Mouse (Mus musculus) intestine, embryonic 14.5 days (tissue): ENCODE data around the gene Acsl5. TPM values are rescaled to one million over a fixed set of nuclear protein-coding genes. Genes with fewer than 3 reads are reported as not detected.
A peak's percentile ranks its signal among the peaks of the same experiment; 100 is the strongest.

Experiments
- ATAC-seq: fragments of 200-750 bp; cut with Nextera tagmentation; replicated peaks from 2 replicates; pipeline ENCODE4 v1.8.0; 2017; ENCODE audit warnings: low read depth, moderate number of reproducible peaks, moderate TSS enrichment, moderate library complexity; ENCODE audit not compliant: low FRiP score, low TSS enrichment
- DNase-seq: peaks from one replicate; pipeline ENCODE4 v3.0.0-alpha.2; 2018; ENCODE audit warnings: low spot score
- H3K27ac ChIP-seq: fragments of 300-500 bp; sonication (generic); 2 replicates; pipeline ENCODE4 v1.5.1; 2014; ENCODE audit warnings: low read depth, mild to moderate bottlenecking, control low read depth
- H3K27me3 ChIP-seq: fragments of 300-500 bp; sonication (generic); replicated peaks from 2 replicates; pipeline ENCODE4 v1.6.1; 2014; ENCODE audit warnings: low read length, control low read depth; ENCODE audit not compliant: control insufficient read depth, insufficient read depth
- H3K36me3 ChIP-seq: fragments of 300-500 bp; sonication (generic); 2 replicates; pipeline ENCODE4 v1.6.1; 2014; ENCODE audit warnings: low read length, control low read depth; ENCODE audit not compliant: control insufficient read depth, insufficient read depth
- H3K4me1 ChIP-seq: fragments of 300-500 bp; sonication (generic); replicated peaks from 2 replicates; pipeline ENCODE4 v1.6.1; 2014; ENCODE audit warnings: low read length, control low read depth, mixed read lengths; ENCODE audit not compliant: control insufficient read depth, insufficient read depth
- H3K4me2 ChIP-seq: fragments of 300-500 bp; sonication (generic); 2 replicates; pipeline ENCODE4 v1.6.1; 2014; ENCODE audit warnings: low read length
- H3K4me3 ChIP-seq: fragments of 300-500 bp; sonication (generic); 2 replicates; pipeline ENCODE4 v1.5.1; 2014; ENCODE audit warnings: low read depth, low read length, control low read depth, mixed read lengths
- H3K9ac ChIP-seq: fragments of 300-500 bp; sonication (generic); 2 replicates; pipeline ENCODE4 v1.6.1; 2014; ENCODE audit warnings: mild to moderate bottlenecking, low read length
- H3K9me3 ChIP-seq: fragments of 300-500 bp; sonication (generic); 2 replicates; pipeline ENCODE4 v1.6.1; 2016; ENCODE audit warnings: low read length, control low read depth; ENCODE audit not compliant: control insufficient read depth
- WGBS: fragments of 180-500 bp; shearing (Covaris S2); extraction: QIAGEN DNeasy Blood & Tissue Kit; methylation state at CpG from one replicate; pipeline ENCODE4 v1.1.7; 2014; 5-methylcytosine and 5-hydroxymethylcytosine counted together
- polyA plus RNA-seq: library from polyadenylated mRNA; unstranded; fragments of >200 nt; fragmentation: Nextera tagmentation; extraction: Ambion mirVana; gene quantifications from 2 replicates; pipeline ENCODE4 v1.2.1, GENCODE M21; 2014

Acsl5 gene
- polyA plus RNA-seq, 1 experiment from 2014 or later, result 86.5 TPM

GRCm38 (mm10) chr19:55265269-55265668, 13.5 kb downstream of the Acsl5 start:
- WGBS, result 84% methylated on average over 3 of the region's 3 CpGs
- DNase-seq, result no peak
- no peaks in the 10 kb centered on the region for H3K9me3 ChIP-seq
- ATAC-seq, result no peak
- H3K36me3 ChIP-seq, result no peaks in the 10 kb centered on the region
- no peak overlapping the region for H3K27ac ChIP-seq
- H3K4me1 ChIP-seq, result 0 out of 2 replicates have a peak, but pooled peaks cover 3% of the 10 kb centered on the region
- H3K27me3 ChIP-seq, result no peaks in the 10 kb centered on the region
- H3K4me2 ChIP-seq, result no peak overlapping the region
- no peak overlapping the region for H3K9ac ChIP-seq
- no peak overlapping the region for H3K4me3 ChIP-seq

GRCm38 (mm10) chr19:55266786-55267185, 15.0 kb downstream of the Acsl5 start:
- Histone ChIP-seq H3K27ac (no peak overlapping the region), H3K4me1 (no peaks in the 10 kb centered on the region), H3K9me3 (no peaks in the 10 kb centered on the region), H3K27me3 (no peaks in the 10 kb centered on the region), H3K4me2 (no peak overlapping the region), H3K4me3 (no peak overlapping the region), H3K36me3 (no peaks in the 10 kb centered on the region; the same call in 1 of the 2 replicates), H3K9ac (no peak overlapping the region)
- DNase-seq (no peak), ATAC-seq (no peak)
- WGBS, result 90% methylated on average over 3 of the region's 3 CpGs

- no peak overlapping the region for H3K27ac ChIP-seq
- peaks cover 4% of the 10 kb centered on the region; the same call in 1 of the 2 replicates for H3K36me3 ChIP-seq
- ATAC-seq, result peak; percentile 72
- H3K9me3 ChIP-seq, result no peaks in the 10 kb centered on the region
- no peak for DNase-seq
- H3K4me2 ChIP-seq, result no peak overlapping the region
- WGBS, result 50% methylated on average over 3 of the region's 3 CpGs
- H3K4me1 ChIP-seq, result no peaks in the 10 kb centered on the region
- no peaks in the 10 kb centered on the region for H3K27me3 ChIP-seq
- no peak overlapping the region for H3K4me3 ChIP-seq
- H3K9ac ChIP-seq, result no peak overlapping the region
These were observed 16.4 kb downstream of the Acsl5 start for GRCm38 (mm10) chr19:55268150-55268549.

GRCm38 (mm10) chr19:55269051-55269450, 17.3 kb downstream of the Acsl5 start:
- no peak overlapping the region for H3K27ac ChIP-seq
- DNase-seq, result no peak
- no peaks in the 10 kb centered on the region for H3K9me3 ChIP-seq
- H3K4me2 ChIP-seq, result no peak overlapping the region
- no peak overlapping the region for H3K9ac ChIP-seq
- no peaks in the 10 kb centered on the region for H3K27me3 ChIP-seq
- no peak for ATAC-seq
- H3K4me3 ChIP-seq, result no peak overlapping the region
- no peaks in the 10 kb centered on the region for H3K4me1 ChIP-seq
- peaks cover 8% of the 10 kb centered on the region; the same call in 1 of the 2 replicates for H3K36me3 ChIP-seq
- WGBS, result 80% methylated on average over 5 of the region's 5 CpGs

- WGBS, result 34% methylated on average over 3 of the region's 3 CpGs
- no peaks in the 10 kb centered on the region for H3K4me1 ChIP-seq
- H3K27me3 ChIP-seq, result no peaks in the 10 kb centered on the region
- H3K9me3 ChIP-seq, result no peaks in the 10 kb centered on the region
- H3K4me2 ChIP-seq, result no peak overlapping the region
- DNase-seq (no peak), ATAC-seq (0 out of 2 replicates have a peak, but pooled peaks have one; percentile 47)
- H3K4me3 ChIP-seq, result no peak overlapping the region
- H3K36me3 ChIP-seq, result peaks cover 8% of the 10 kb centered on the region; the same call in 1 of the 2 replicates
- no peak overlapping the region for H3K9ac ChIP-seq
- peak overlapping the region; percentile 33; the same call in 1 of the 2 replicates for H3K27ac ChIP-seq
These were observed 19.7 kb downstream of the Acsl5 start for GRCm38 (mm10) chr19:55271448-55271847.

GRCm38 (mm10) chr19:55273340-55273739, 21.6 kb downstream of the Acsl5 start:
- ATAC-seq, result no peak
- peaks cover 8% of the 10 kb centered on the region; the same call in 1 of the 2 replicates for H3K36me3 ChIP-seq
- 75% methylated on average over 6 of the region's 6 CpGs for WGBS
- no peak overlapping the region for H3K4me3 ChIP-seq
- no peaks in the 10 kb centered on the region for H3K4me1 ChIP-seq
- H3K9me3 ChIP-seq, result no peaks in the 10 kb centered on the region
- no peak overlapping the region for H3K9ac ChIP-seq
- no peak for DNase-seq
- no peaks in the 10 kb centered on the region for H3K27me3 ChIP-seq
- H3K4me2 ChIP-seq, result no peak overlapping the region
- no peak overlapping the region for H3K27ac ChIP-seq

- Histone ChIP-seq H3K4me1 (no peaks in the 10 kb centered on the region), H3K4me2 (no peak overlapping the region), H3K9ac (no peak overlapping the region), H3K27me3 (no peaks in the 10 kb centered on the region), H3K36me3 (peaks cover 26% of the 10 kb centered on the region), H3K27ac (no peak overlapping the region), H3K9me3 (no peaks in the 10 kb centered on the region), H3K4me3 (no peak overlapping the region)
- WGBS, result 87% methylated on average over 4 of the region's 4 CpGs
- DNase-seq (no peak), ATAC-seq (no peak)
These were observed 24.4 kb downstream of the Acsl5 start for GRCm38 (mm10) chr19:55276100-55276499.

GRCm38 (mm10) chr19:55276770-55277169, 25.0 kb downstream of the Acsl5 start:
- Histone ChIP-seq H3K9ac (no peak overlapping the region), H3K36me3 (peaks cover 32% of the 10 kb centered on the region), H3K4me3 (no peak overlapping the region), H3K27ac (no peak overlapping the region), H3K9me3 (no peaks in the 10 kb centered on the region), H3K4me1 (no peaks in the 10 kb centered on the region), H3K27me3 (no peaks in the 10 kb centered on the region), H3K4me2 (no peak overlapping the region)
- DNase-seq (no peak), ATAC-seq (no peak)
- WGBS, result 89% methylated on average over 3 of the region's 3 CpGs

- no peaks in the 10 kb centered on the region for H3K27me3 ChIP-seq
- H3K9me3 ChIP-seq, result no peaks in the 10 kb centered on the region
- H3K4me2 ChIP-seq, result no peak overlapping the region
- no peak overlapping the region for H3K27ac ChIP-seq
- ATAC-seq (no peak), DNase-seq (no peak)
- peaks cover 63% of the 10 kb centered on the region for H3K36me3 ChIP-seq
- 91% methylated on average over 4 of the region's 4 CpGs for WGBS
- H3K9ac ChIP-seq, result no peak overlapping the region
- no peaks in the 10 kb centered on the region for H3K4me1 ChIP-seq
- no peak overlapping the region for H3K4me3 ChIP-seq
These were observed 32.4 kb downstream of the Acsl5 start for GRCm38 (mm10) chr19:55284093-55284492.
